Mouse (Mus musculus): ENCODE results near the gene Pvrig. TPM values are rescaled to one million over a fixed set of nuclear protein-coding genes. Genes with fewer than 3 reads are reported as not detected.
"Not testable (repeated sequence)": the region's sequence is repeated elsewhere in the genome, so short reads cannot be mapped to it uniquely, and the experiment has no call there.

The Pvrig gene
- polyA plus RNA-seq (2016; fragmentation: Nextera tagmentation; extraction: Ambion mirVana): not detected in 2 replicates

GRCm38 (mm10) chr5:138341661-138342060 is at the start of gene Pvrig:
Gene Pvrig, plus strand, starts transcription at chr5:138341961.
- 69% methylated on average over 2 of the region's 2 CpGs for WGBS
- no peaks in the 10 kb centered on the region for H3K27me3 ChIP-seq (ENCODE audit: insufficient read depth, poor library complexity, severe bottlenecking)
- DNase-seq (ENCODE audit: low spot score): no peak

GRCm38 (mm10) chr5:138294158-138294557 is 47.6 kb upstream of the Pvrig start:
- H3K4me3 ChIP-seq: no peak overlapping the region
- peaks cover 5% of the 10 kb centered on the region; the same call in 1 of the 2 replicates for H3K4me1 ChIP-seq
- H3K9me3 ChIP-seq: no peaks in the 10 kb centered on the region
- DNase-seq (ENCODE audit: low spot score): no peak
- H3K27ac ChIP-seq: no peak overlapping the region
- H3K36me3 ChIP-seq: no peaks in the 10 kb centered on the region
- H3K27me3 ChIP-seq (ENCODE audit: insufficient read depth, poor library complexity, severe bottlenecking): no peaks in the 10 kb centered on the region

More at GRCm38 (mm10) chr5:138341661-138342060, at the start of gene Pvrig:
- Histone ChIP-seq H3K4me1 (no peaks in the 10 kb centered on the region), H3K9me3 (no peaks in the 10 kb centered on the region), H3K4me3 (no peak within 1 kb of the TSS), H3K27ac (no peak within 1 kb of the TSS), H3K36me3 (no peaks in the 10 kb centered on the region)

- Histone ChIP-seq H3K36me3 (no peaks in the 10 kb centered on the region), H3K9me3 (no peaks in the 10 kb centered on the region), H3K4me3 (no peak overlapping the region), H3K4me1 (peaks cover 5% of the 10 kb centered on the region; the same call in 1 of the 2 replicates), H3K27me3 (ENCODE audit: insufficient read depth, poor library complexity, severe bottlenecking) (no peaks in the 10 kb centered on the region), H3K27ac (no peak overlapping the region)
- no peak for DNase-seq (ENCODE audit: low spot score)
- WGBS: 66% methylated on average over 2 of the region's 2 CpGs
Observed at GRCm38 (mm10) chr5:138299613-138300012, 42.1 kb upstream of the Pvrig start.

GRCm38 (mm10) chr5:138312795-138313194 is 29.0 kb upstream of the Pvrig start:
- WGBS: 79% methylated on average over 3 of the region's 3 CpGs
- no peaks in the 10 kb centered on the region for H3K27me3 ChIP-seq (ENCODE audit: insufficient read depth, poor library complexity, severe bottlenecking)
- H3K9me3 ChIP-seq: no peaks in the 10 kb centered on the region
- no peak overlapping the region for H3K4me3 ChIP-seq
- no peaks in the 10 kb centered on the region for H3K4me1 ChIP-seq
- no peak overlapping the region for H3K27ac ChIP-seq
- no peak for DNase-seq (ENCODE audit: low spot score)
- H3K36me3 ChIP-seq: no peaks in the 10 kb centered on the region

- no peak overlapping the region for H3K27ac ChIP-seq
- no peaks in the 10 kb centered on the region for H3K9me3 ChIP-seq
- H3K4me1 ChIP-seq: no peaks in the 10 kb centered on the region
- 85% methylated on average over 3 of the region's 3 CpGs for WGBS
- H3K27me3 ChIP-seq (ENCODE audit: insufficient read depth, poor library complexity, severe bottlenecking): no peaks in the 10 kb centered on the region
- H3K4me3 ChIP-seq: no peak overlapping the region
- DNase-seq (ENCODE audit: low spot score): peak; percentile 2
- no peaks in the 10 kb centered on the region for H3K36me3 ChIP-seq
Observed at GRCm38 (mm10) chr5:138343216-138343615, 1.5 kb downstream of the Pvrig start.

- not testable (repeated sequence) for H3K4me3 ChIP-seq; H3K36me3 ChIP-seq; H3K9me3 ChIP-seq; H3K27ac ChIP-seq; H3K4me1 ChIP-seq; DNase-seq (ENCODE audit: low spot score); H3K27me3 ChIP-seq (ENCODE audit: insufficient read depth, poor library complexity, severe bottlenecking)
- 67% methylated on average over 6 of the region's 7 CpGs for WGBS
Observed at GRCm38 (mm10) chr5:138363208-138363607, 21.4 kb downstream of the Pvrig start.

DNA sequence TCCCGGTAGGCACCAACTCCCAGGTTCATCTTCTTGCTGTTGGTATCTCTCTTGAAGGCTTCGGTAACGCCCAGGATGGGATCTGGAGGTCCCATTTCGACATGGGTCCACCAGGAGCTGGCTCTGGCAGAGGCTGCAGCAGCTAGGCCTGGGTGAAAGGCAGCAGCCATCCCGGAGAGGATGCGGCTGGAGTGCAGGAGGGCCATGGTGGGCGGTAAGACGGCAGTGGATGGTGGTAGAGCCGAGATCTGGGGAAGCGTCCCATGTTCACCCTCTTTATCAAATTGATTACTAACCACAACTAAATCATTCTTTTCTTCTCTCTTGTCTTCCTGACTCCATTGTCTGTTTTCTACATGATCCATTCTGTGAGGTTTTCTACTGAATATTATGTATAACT is 23.6 kb downstream of the Pvrig start:
- 85% methylated on average over 10 of the region's 10 CpGs for WGBS

More for the DNA sequence above, 23.6 kb downstream of the Pvrig start:
- H3K4me1 ChIP-seq; H3K36me3 ChIP-seq; H3K27me3 ChIP-seq (ENCODE audit: insufficient read depth, poor library complexity, severe bottlenecking); DNase-seq (ENCODE audit: low spot score); H3K9me3 ChIP-seq; H3K27ac ChIP-seq; H3K4me3 ChIP-seq: not testable (repeated sequence)

Other genes with a start within 250 kb of the Pvrig start
- gene Zscan21, start 225.1 kb upstream of the Pvrig start, polyA plus RNA-seq (2016; fragmentation: Nextera tagmentation; extraction: Ambion mirVana): 50.0 and 65.1 TPM in 2 replicates
- 10.3 and 18.8 TPM in 2 replicates for gene Zfp113, start 186.2 kb upstream of the Pvrig start, polyA plus RNA-seq (2016; fragmentation: Nextera tagmentation; extraction: Ambion mirVana)
- gene Cops6, start 180.9 kb upstream of the Pvrig start, polyA plus RNA-seq (2016; fragmentation: Nextera tagmentation; extraction: Ambion mirVana): 366 and 394 TPM in 2 replicates
- 13.4 and 15.0 TPM in 2 replicates for gene Ap4m1, start 170.0 kb upstream of the Pvrig start, polyA plus RNA-seq (2016; fragmentation: Nextera tagmentation; extraction: Ambion mirVana)
- gene Mcm7, start 169.5 kb upstream of the Pvrig start, polyA plus RNA-seq (2016; fragmentation: Nextera tagmentation; extraction: Ambion mirVana): 189 and 225 TPM in 2 replicates
- 89.3 and 113 TPM in 2 replicates for gene Taf6, start 154.5 kb upstream of the Pvrig start, polyA plus RNA-seq (2016; fragmentation: Nextera tagmentation; extraction: Ambion mirVana)
- gene Cnpy4, start 154.5 kb upstream of the Pvrig start, polyA plus RNA-seq (2016; fragmentation: Nextera tagmentation; extraction: Ambion mirVana): 31.6 and 46.9 TPM in 2 replicates
- gene Mblac1, start 147.6 kb upstream of the Pvrig start, polyA plus RNA-seq (2016; fragmentation: Nextera tagmentation; extraction: Ambion mirVana): 5.6 and 6.6 TPM in 2 replicates
- gene Nxpe5, start 116.1 kb upstream of the Pvrig start, polyA plus RNA-seq (2016; fragmentation: Nextera tagmentation; extraction: Ambion mirVana): not detected in 2 replicates
- 69.9 and 77.7 TPM in 2 replicates for gene Lamtor4, start 86.5 kb upstream of the Pvrig start, polyA plus RNA-seq (2016; fragmentation: Nextera tagmentation; extraction: Ambion mirVana)
- 4.8 and 8.7 TPM in 2 replicates for gene BC037034, start 77.9 kb upstream of the Pvrig start, polyA plus RNA-seq (2016; fragmentation: Nextera tagmentation; extraction: Ambion mirVana)
- 1.4 and 1.6 TPM in 2 replicates for gene Gal3st4, start 69.1 kb upstream of the Pvrig start, polyA plus RNA-seq (2016; fragmentation: Nextera tagmentation; extraction: Ambion mirVana)
- 0.07 and 0.16 TPM in 2 replicates for gene Gm43720, start 62.0 kb upstream of the Pvrig start, polyA plus RNA-seq (2016; fragmentation: Nextera tagmentation; extraction: Ambion mirVana)
- gene Gpc2, start 62.0 kb upstream of the Pvrig start, polyA plus RNA-seq (2016; fragmentation: Nextera tagmentation; extraction: Ambion mirVana): 11.1 and 18.0 TPM in 2 replicates
- gene Stag3, start 61.7 kb upstream of the Pvrig start, polyA plus RNA-seq (2016; fragmentation: Nextera tagmentation; extraction: Ambion mirVana): 4.1 and 4.2 TPM in 2 replicates
- gene Zfp157, start 99.5 kb downstream of the Pvrig start, polyA plus RNA-seq (2016; fragmentation: Nextera tagmentation; extraction: Ambion mirVana): 22.1 and 25.9 TPM in 2 replicates
- not detected in 2 replicates for gene 1700123K08Rik, start 222.8 kb downstream of the Pvrig start, polyA plus RNA-seq (2016; fragmentation: Nextera tagmentation; extraction: Ambion mirVana)

Measured in heart, embryonic 10.5 days (tissue).